Mouse (Mus musculus) MN1 (cell line): Measurements from ENCODE around the gene Fbxo34.

ENCODE experiments used
- DNase-seq: peaks from one replicate; pipeline ENCODE4 v3.0.0-alpha.2; 2016; ENCODE audit warnings: low spot score

The Fbxo34 gene

DNA sequence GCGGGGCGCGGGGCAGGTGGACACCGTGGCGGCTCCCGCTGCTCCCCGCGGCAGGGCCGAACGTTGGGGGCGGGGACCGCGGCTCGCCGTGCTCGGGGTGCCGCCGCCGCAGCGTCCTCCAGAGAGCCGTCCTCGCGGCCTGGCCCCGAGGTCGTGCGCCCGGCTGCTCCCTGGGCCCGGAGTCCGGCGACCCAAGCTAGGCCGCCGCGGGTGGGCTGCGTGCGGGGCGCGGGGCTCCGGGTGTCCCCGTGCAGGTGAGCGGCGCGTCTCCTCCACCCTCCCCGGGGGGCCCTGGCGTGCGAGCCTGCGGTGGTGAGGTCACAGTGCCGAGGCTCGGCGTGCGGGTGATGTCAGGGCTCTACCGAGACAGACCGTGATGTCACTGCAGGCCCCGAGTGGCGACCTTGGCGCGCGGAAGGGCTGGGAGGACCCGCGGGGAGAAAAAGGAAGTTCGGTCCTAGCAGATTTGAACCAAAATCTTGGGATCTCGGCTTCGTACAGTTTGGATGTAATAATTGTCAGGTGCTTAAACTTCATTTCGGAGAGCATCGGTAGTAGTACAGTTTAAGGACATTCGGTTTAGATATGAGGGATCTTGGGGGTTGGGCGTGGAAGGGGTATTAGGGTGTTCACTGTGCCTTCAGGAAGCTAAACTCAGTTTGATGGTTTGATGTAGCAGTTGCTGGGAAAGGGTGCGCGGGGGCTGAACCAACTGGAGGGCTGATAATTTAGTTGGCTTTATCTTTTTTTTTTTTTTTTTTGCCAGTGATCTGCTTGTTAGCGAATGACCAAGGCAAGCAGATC is 22.7 kb downstream of the Fbxo34 start:
- peak; percentile 79 for DNase-seq

DNA sequence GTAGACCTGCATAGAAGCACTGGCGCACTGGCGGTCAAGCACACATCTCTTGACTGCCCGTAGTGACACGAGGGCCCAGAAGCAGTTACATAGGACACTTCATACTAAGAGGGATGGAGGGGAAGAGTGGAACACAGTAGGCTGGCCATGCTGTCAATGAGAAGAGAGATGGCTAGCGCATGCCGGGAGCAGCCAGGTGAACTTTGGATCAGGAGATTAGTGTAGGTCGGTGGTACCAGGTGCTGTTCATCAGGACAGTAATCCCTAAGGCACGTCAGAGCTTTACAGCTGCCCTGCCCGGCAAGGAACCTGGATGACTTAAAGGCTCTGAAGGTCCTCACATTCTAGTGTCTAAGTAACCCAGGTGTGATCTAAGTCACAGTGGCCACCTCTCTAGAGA is 23.7 kb downstream of the Fbxo34 start:
- no peak for DNase-seq

DNA sequence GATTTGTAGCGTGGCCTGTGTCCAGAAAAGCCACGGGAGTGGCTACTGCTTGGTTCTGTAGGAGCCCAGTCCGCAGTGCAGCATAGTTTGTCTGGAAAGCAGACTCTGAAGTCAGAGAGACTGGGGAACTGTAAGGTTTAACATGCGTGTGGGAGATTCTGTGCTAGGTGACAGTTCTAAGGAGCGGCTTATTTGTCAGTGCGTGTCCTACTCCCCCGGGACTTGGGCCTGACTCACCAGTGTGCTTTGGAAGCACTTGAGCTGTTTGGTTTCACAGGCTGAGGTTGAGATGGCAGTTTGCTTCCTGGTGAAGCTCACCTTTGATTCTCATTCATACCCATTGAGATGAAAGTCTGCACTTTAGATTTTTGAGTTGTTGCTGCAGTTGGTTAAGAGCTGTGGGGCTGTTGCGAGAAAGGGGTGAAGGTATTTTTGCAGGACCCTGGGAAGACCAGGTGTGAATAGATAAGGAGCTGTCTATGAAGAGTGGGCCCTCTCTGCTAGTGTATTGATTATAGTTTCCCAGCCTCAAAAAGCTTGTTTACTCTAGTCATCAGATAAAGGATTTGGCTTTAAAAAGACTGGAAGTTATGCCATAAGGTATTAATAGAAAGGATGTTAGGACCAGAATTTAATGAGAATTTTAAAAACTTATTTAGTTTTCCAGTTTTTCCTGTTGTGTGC is 24.5 kb downstream of the Fbxo34 start:
- peak; percentile 58 for DNase-seq

DNA sequence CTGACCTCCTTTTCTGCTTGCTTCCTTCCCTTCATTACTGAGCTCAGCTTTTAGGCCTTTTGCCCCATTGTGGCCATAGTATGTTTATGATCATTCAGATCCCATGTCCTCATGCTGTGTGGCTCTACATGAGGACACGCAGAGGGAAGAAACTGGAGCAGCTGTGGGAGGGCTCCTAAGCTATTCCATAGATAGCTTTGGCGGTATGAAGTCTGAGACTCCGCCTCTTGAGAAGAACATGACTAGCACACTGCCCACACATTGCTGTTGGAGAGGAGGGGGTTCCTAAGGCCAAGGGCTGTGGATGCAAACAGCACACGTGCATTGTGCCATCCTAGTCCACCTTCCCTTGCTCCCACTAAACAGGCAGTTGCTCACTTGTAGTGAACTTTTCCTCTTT is 26.0 kb downstream of the Fbxo34 start:
- DNase-seq = no peak

DNA sequence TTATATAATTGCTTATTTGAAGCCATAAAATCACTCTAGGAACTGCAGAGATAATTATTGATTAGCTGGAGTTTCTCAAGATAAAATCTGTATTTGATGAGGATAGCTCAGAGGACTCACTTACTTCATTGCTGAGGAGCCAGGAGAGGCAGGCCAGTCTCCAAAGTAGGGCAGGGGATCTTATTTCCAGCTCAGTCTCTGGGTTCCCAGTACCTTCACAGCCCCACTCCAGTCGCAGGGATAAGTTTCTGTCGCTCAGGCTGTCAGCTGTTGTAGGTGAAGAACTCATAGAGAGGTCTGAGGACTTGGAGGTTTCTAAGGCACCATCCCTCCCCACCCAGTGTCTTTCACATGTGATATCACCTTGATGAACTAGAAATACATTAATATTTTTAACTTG is 27.5 kb downstream of the Fbxo34 start:
- no peak for DNase-seq

- DNase-seq = no peak
Observed at GRCm38 (mm10) chr14:47482200-47482599, 32.0 kb downstream of the Fbxo34 start.

- no peak for DNase-seq
Observed at GRCm38 (mm10) chr14:47483099-47483498, 32.9 kb downstream of the Fbxo34 start.

GRCm38 (mm10) chr14:47488732-47489131 is 38.5 kb downstream of the Fbxo34 start:
- DNase-seq = no peak

- no peak for DNase-seq
Observed at GRCm38 (mm10) chr14:47489310-47490097, 39.3 kb downstream of the Fbxo34 start.

GRCm38 (mm10) chr14:47490732-47491131 is 40.5 kb downstream of the Fbxo34 start:
- no peak for DNase-seq

DNA sequence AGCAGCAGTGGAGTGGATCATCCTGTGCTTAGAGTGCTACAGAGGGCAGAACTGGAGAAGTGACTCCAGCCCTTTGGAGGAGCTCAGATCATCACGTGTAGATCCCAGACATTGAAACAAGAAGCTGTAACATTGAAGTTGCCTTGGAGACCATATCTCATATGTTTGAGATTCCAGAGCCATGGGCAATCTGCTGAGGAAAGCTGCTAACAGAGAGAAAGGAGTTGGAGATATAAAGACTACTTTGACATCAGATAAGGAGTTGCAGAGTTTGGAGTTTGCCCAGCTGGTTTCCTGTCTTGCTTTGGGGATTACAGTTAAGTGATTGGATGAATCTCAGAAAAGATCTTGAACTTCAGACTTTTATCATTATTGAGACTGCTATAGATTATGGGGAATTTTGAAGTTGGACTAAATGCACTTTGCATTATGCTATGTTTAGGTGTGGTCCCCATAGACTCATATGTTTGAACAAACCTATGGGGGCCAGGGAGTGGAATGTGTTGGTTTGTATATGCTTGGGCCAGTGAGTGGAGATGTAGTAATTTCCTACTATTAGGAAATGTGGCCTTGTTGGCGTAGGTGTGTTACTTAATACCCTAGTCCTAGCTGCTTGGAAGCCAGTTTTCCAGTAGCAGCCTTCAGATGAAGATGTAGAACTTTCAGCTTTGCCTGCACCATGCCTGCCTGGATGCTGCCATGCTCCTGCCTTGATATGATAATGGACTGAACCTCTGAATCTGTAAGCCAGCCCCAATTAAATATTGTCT is 43.6 kb downstream of the Fbxo34 start:
- DNase-seq = no peak

DNA sequence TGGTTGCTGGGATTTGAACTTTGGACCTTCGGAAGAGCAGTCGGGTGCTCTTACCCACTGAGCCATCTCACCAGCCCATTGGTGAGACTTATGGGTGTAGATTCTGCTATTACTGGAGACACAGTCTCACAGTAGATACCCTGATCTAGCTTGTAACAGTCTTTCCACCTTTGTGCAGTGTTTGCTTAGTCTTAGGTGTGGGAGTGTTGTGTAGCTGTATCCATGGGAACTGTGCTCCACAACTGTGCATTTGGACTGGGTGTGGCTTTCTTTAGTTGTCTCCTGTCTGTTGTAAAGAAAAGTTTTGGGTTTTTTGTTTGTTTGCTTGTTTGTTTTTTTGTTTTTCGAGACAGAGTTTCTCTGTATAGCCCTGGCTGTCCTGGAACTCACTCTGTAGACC is 45.7 kb downstream of the Fbxo34 start:
- no peak for DNase-seq

GRCm38 (mm10) chr14:47497166-47497565 is 46.9 kb downstream of the Fbxo34 start:
- no peak for DNase-seq

DNA sequence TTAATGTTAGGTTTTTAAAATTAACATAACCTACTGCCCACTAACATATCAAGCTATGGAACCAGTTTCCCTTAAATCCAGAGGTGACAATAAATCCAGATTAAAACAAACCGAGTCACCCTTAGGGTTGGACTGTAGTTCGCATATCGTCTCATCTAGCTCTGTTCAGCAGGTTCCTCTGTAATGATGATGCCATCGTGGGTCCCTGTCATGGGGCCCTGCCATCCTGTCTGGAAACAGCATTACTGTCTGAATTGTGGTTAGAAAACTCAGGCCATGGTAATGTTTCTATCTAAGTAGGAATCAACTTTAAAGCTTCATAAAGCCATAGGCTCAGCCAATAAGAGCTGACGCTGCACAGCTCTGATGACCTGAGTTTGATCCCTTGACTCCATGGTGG is 48.4 kb downstream of the Fbxo34 start:
- DNase-seq = no peak

GRCm38 (mm10) chr14:47504036-47504435 is 53.8 kb downstream of the Fbxo34 start:
- no peak for DNase-seq

- DNase-seq = no peak
Observed at GRCm38 (mm10) chr14:47506676-47507075, 56.5 kb downstream of the Fbxo34 start.

GRCm38 (mm10) chr14:47508035-47508434 is 57.8 kb downstream of the Fbxo34 start:
- no peak for DNase-seq

DNA sequence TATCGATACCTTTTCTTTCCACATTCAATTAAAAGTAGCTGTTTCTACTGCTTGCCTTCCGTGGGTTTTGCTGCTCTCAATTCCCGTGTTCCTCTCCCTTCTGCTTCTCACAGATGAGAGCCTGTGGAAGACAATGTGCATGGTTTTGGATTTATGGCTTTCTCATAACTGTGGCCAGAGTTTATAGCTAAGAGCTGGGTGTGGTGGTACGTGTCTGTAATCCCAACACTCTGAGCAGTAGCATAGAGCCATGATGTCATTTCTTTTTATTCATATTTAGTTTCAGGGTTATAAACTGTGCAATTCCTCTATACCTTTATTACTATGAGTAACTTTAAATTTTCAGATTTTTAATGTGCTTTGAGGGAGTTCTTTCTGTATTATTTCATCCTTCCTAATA is 60.0 kb downstream of the Fbxo34 start:
- no peak for DNase-seq

DNA sequence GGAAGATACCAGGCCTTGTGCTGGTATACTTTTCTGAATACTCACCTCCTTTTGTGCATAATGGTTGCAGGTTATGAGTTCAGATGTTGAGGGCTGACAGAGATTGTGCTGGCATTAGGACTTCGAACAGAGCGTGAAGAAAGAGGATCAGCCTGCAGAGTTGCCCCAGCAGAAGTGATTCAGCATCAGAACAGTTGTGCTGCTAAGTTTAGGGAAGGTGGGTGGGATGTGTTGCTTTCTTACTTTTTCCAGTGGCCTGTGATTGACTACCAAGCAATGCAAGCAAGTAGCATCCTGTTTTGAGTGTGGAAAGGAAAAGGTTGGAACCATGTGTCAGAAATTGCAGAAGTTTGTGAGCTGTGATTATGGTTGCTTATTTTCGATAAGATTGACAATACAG is 63.4 kb downstream of the Fbxo34 start:
- no peak for DNase-seq

DNA sequence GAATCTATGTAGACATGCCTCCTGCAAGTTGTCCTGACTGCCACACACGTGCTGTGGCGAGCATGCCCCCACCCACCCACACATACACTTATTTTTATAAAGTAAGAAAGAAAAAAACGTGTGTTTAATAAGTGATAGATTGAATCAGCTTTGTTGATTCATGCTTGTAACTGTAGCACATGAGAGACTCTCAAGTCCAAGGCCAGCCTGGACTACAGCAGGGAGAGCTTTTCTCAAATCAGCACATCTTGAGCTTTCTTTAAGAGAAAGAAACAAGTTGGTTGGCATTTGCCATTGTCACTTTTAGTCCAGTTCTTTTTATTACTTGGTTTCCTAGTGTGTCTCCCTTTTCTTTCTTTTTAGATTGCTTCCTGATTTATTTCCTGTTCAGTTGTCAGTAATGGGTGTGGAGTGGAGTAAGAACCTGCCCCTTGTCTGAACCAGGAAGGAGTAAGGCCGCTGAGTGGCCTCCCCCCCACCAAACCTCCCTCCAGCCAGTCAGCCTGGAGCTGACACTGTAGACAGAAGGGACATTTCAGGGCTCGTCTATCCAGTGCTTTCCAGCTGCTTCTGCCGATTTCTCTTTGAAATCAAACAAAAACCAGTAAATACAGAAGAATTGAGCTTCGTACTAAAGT is 64.7 kb downstream of the Fbxo34 start:
- no peak for DNase-seq

DNA sequence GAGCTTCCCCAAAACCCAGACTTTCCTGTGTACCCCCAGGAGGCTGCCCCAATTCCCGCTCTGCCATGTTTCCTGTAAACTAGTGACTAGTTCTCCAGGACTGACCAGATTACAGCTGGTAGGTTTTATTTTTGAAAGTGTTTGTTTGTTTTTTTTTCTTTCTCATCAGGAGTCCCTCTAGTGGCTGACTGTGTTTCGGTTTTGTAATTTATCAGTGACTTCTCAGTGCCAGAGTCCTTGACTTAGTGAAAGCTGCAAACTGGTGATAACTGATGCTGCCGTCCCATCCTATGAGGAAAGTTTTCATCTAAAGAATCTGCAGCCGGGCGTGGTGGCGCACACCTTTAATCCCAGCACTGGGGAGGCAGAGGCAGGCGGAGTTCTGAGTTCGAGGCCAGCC is 65.4 kb downstream of the Fbxo34 start:
- no peak for DNase-seq

DNA sequence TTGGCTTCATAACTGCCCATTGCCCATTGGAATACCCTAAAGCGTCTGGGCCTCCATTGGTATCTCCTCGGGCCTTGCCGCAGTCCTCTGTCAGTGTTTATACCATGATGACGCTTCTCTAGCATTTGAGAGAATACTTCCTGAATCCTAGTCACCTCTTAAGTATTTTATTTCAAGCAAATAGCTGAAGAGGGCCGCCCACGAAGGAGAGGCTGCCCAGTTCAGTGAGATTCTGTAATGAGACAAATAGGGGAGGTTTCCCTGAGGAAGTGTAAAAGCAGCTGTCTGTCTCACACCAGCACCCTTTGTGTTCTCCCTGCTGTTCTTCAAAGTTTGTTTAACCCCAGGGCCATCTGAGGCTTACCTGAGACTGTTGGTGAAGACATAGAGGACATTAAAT is 66.5 kb downstream of the Fbxo34 start:
- DNase-seq = no peak
